Mouse (Mus musculus): Measurements from ENCODE around the gene Hdac9.

GRCm38 (mm10) chr12:34797389-34797788 lies 119.5 kb downstream of the Hdac9 start:
- no peak for TF ChIP-seq CTCF (IDR thresholded peaks at IDR 0.05; ENCODE audit: control insufficient read depth, insufficient read depth, insufficient read length)
- no peak for TF ChIP-seq MYOD1 (IDR thresholded peaks at IDR 0.05; ENCODE audit: control insufficient read depth, insufficient read length, low read depth)
- no peak for TF ChIP-seq MAX (IDR thresholded peaks at IDR 0.05)
- no peak for TF ChIP-seq FOSL1 (IDR thresholded peaks at IDR 0.05; ENCODE audit: insufficient read depth, low read length, poor library complexity, severe bottlenecking)
- TF ChIP-seq CEBPB (IDR thresholded peaks at IDR 0.05; ENCODE audit: low read depth): no peak
- no peak for TF ChIP-seq USF1 (IDR thresholded peaks at IDR 0.05; ENCODE audit: low read depth)
- no peak for TF ChIP-seq MYOG (IDR thresholded peaks at IDR 0.05; ENCODE audit: control insufficient read depth, extremely low read depth, insufficient read length)

All from C2C12 (cell line).